Mouse (Mus musculus) thymus, adult 2 months (tissue): ENCODE data around the gene Gstt4.

ENCODE experiments used
- CTCF ChIP-seq: fragments of 200-500 bp; IDR thresholded peaks from 2 replicates; pipeline ENCODE4 v1.5.1; 2012; ENCODE audit warnings: mild to moderate bottlenecking, control low read depth, low read length, moderate library complexity, borderline replicate concordance; ENCODE audit not compliant: control insufficient read depth, poor library complexity, insufficient read depth; ENCODE audit errors: extremely low read depth
- POLR2A ChIP-seq: fragments of 200-500 bp; IDR thresholded peaks from 2 replicates; pipeline ENCODE4 v1.6.1; 2012; ENCODE audit warnings: mild to moderate bottlenecking, low read length, control low read depth, moderate library complexity; ENCODE audit not compliant: control insufficient read depth, poor library complexity, insufficient read depth; ENCODE audit errors: extremely low read depth

- TF ChIP-seq POLR2A, result no peak
- TF ChIP-seq CTCF, result no peak
Measured at GRCm38 (mm10) chr10:75774587-75774986, 47.8 kb downstream of the Gstt4 start.
